Mouse (Mus musculus) heart, postnatal 4 days (tissue): Measurements from ENCODE around the gene Hoxb3. TPM values are rescaled to one million over a fixed set of nuclear protein-coding genes. Genes with fewer than 3 reads are reported as not detected.
A peak's percentile ranks its signal among the peaks of the same experiment; 100 is the strongest.

ENCODE experiments used
- DNase-seq: peaks from one replicate; pipeline ENCODE4 v3.0.0; 2021
- microRNA-seq, 2 experiments: library from miRNA; unstranded; fragments of <30 nt; microRNA quantifications; one replicate each; pipeline ENCODE4 v1.2.0; 2021 to 2022
- total RNA-seq, 2 experiments: library from RNA; stranded (reverse); gene quantifications; 2 replicates each; pipeline ENCODE4 v1.2.3; 2021

The Hoxb3 gene
- total RNA-seq, 2 experiments from 2014 or later = 1.4 to 1.5 TPM

- DNase-seq = peak; percentile 22
Measured at GRCm38 (mm10) chr11:96354376-96354775, 31.2 kb downstream of the Hoxb3 start.

GRCm38 (mm10) chr11:96354801-96355311 lies 31.7 kb downstream of the Hoxb3 start:
- no peak for DNase-seq

GRCm38 (mm10) chr11:96363807-96364206 lies 40.7 kb downstream of the Hoxb3 start:
- DNase-seq = no peak

- no peak for DNase-seq
Measured at GRCm38 (mm10) chr11:96365441-96366091, 42.4 kb downstream of the Hoxb3 start, which contains the start of gene Hoxb1. Hoxb1 (plus strand) TSS chr11:96365752.

GRCm38 (mm10) chr11:96366092-96367041 lies 43.2 kb downstream of the Hoxb3 start:
- DNase-seq = no peak

- DNase-seq = no peak
Measured at GRCm38 (mm10) chr11:96367141-96367540, 44.0 kb downstream of the Hoxb3 start.

- no peak for DNase-seq
Measured at GRCm38 (mm10) chr11:96368686-96369085, 45.6 kb downstream of the Hoxb3 start.

GRCm38 (mm10) chr11:96369140-96369539 lies 46.0 kb downstream of the Hoxb3 start:
- no peak for DNase-seq

GRCm38 (mm10) chr11:96371726-96372125 lies 48.6 kb downstream of the Hoxb3 start:
- no peak for DNase-seq

- no peak for DNase-seq
Measured at GRCm38 (mm10) chr11:96372519-96372918, 49.4 kb downstream of the Hoxb3 start.

GRCm38 (mm10) chr11:96374810-96375209 lies 51.7 kb downstream of the Hoxb3 start:
- DNase-seq = no peak

GRCm38 (mm10) chr11:96383381-96383780 lies 60.3 kb downstream of the Hoxb3 start:
- DNase-seq = no peak

GRCm38 (mm10) chr11:96387635-96388034 lies 64.5 kb downstream of the Hoxb3 start:
- DNase-seq = no peak

- no peak for DNase-seq
Measured at GRCm38 (mm10) chr11:96396772-96397626, 73.9 kb downstream of the Hoxb3 start.

Small RNA genes lying within 50 kb of the gene (microRNA-seq; reads per million reads assigned to microRNA genes)
- 916 to 952 reads per million in 2 experiments for gene Mir10a

Other genes starting within 250 kb of the Hoxb3 start
- 1,000 to 10,000 TPM; 2,269 to 2,363 TPM for gene Atp5g1, start 247.7 kb upstream of the Hoxb3 start, total RNA-seq
- gene Calcoco2, start 211.4 kb upstream of the Hoxb3 start, total RNA-seq = not detected
- gene Ttll6, start 189.5 kb upstream of the Hoxb3 start, total RNA-seq = not detected
- not detected for gene Hoxb13, start 129.0 kb upstream of the Hoxb3 start, total RNA-seq
- gene Hoxb9, start 51.9 kb upstream of the Hoxb3 start, total RNA-seq = not detected
- not detected for gene Hoxb8, start 41.4 kb upstream of the Hoxb3 start, total RNA-seq
- under 1 TPM in 1 of 2 experiments, not detected in 1; 0.24 TPM for gene Hoxb7, start 36.7 kb upstream of the Hoxb3 start, total RNA-seq
- gene Hoxb6, start 30.9 kb upstream of the Hoxb3 start, total RNA-seq = not detected
- under 1 TPM in 1 of 2 experiments, not detected in 1; 0.32 TPM for gene Hoxb5, start 20.0 kb upstream of the Hoxb3 start, total RNA-seq
- gene Hoxb4, start 5.1 kb upstream of the Hoxb3 start, total RNA-seq = 1 to 10 TPM in 1 of 2 experiments, under 1 TPM in 1; 0.74 to 1.0 TPM
- gene Hoxb2, start 27.2 kb downstream of the Hoxb3 start, total RNA-seq = 1 to 10 TPM; 1.3 to 2.2 TPM
- not detected for gene Hoxb1, start 42.4 kb downstream of the Hoxb3 start, total RNA-seq
- under 1 TPM in 1 of 2 experiments, not detected in 1; 0.29 TPM for gene Skap1, start 141.3 kb downstream of the Hoxb3 start, total RNA-seq